Mouse (Mus musculus) right cerebral cortex, postnatal 4 days (tissue): ENCODE results near the gene Clic4.

ENCODE experiments used
- DNase-seq: peaks from one replicate; pipeline ENCODE4 v3.0.0-alpha.2; 2022

Clic4 gene

GRCm38 (mm10) chr4:135179077-135179481 lies 93.5 kb downstream of the Clic4 start:
- peak; percentile 51 for DNase-seq

GRCm38 (mm10) chr4:135177568-135177967 lies 95.0 kb downstream of the Clic4 start:
- DNase-seq, result no peak

GRCm38 (mm10) chr4:135175406-135176120 lies 97.1 kb downstream of the Clic4 start:
- no peak for DNase-seq

GRCm38 (mm10) chr4:135171304-135171875 lies 101.2 kb downstream of the Clic4 start:
- no peak for DNase-seq

GRCm38 (mm10) chr4:135169501-135169900 lies 103.1 kb downstream of the Clic4 start:
- no peak for DNase-seq

GRCm38 (mm10) chr4:135169096-135169495 lies 103.5 kb downstream of the Clic4 start:
- no peak for DNase-seq

GRCm38 (mm10) chr4:135167816-135168527 lies 104.6 kb downstream of the Clic4 start:
- no peak for DNase-seq

GRCm38 (mm10) chr4:135166413-135167225 lies 106.0 kb downstream of the Clic4 start:
- DNase-seq, result no peak

- no peak for DNase-seq
Observed at GRCm38 (mm10) chr4:135165761-135166160, 106.9 kb downstream of the Clic4 start.
